Mouse (Mus musculus): ENCODE results near the gene Mapk3. TPM values are rescaled to one million over a fixed set of nuclear protein-coding genes. Genes with fewer than 3 reads are reported as not detected.
"Not testable (repeated sequence)": the region's sequence is repeated elsewhere in the genome, so short reads cannot be mapped to it uniquely, and the experiment has no call there.

Gene Mapk3
- polyA plus RNA-seq, 1 experiment from 2014 or later = 96.5 TPM

GRCm38 (mm10) chr7:126730256-126730789 lies 29.1 kb upstream of the Mapk3 start:
- H3K27ac ChIP-seq; H3K9ac ChIP-seq; DNase-seq (ENCODE audit: low spot score); H3K4me2 ChIP-seq (replicated peaks); H3K4me3 ChIP-seq (replicated peaks; ENCODE audit: low read length); ATAC-seq (ENCODE audit: low FRiP score); H3K9me3 ChIP-seq (ENCODE audit: control insufficient read depth, low read length); H3K36me3 ChIP-seq (replicated peaks; ENCODE audit: control insufficient read depth, insufficient read depth); H3K4me1 ChIP-seq (replicated peaks; ENCODE audit: control insufficient read depth, insufficient read depth, low read length); H3K27me3 ChIP-seq (ENCODE audit: control insufficient read depth, insufficient read depth, low read length): not testable (repeated sequence)
- WGBS = 87% methylated on average over 4 of the region's 4 CpGs

DNA sequence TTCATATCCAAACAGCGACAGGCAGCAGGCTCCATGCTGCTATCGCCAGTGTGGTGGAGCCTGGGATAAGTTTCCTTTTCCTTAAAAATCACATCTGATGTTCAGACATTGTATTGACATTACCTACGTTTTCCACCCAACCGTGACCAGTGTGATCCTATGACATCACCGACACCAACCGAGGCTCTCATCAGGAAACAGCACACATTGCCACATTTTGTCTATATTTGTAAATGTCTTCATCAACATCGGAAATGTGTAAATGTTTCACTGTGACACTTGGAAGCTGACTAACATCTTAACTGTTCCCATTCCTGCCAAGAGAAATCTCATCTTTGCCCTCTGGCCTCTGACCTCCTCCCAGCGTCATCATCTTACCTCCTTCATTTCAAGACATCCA lies 23.3 kb upstream of the Mapk3 start:
- no peak overlapping the region for H3K9ac ChIP-seq
- no peaks in the 10 kb centered on the region for H3K9me3 ChIP-seq (ENCODE audit: control insufficient read depth, low read length)
- ATAC-seq (ENCODE audit: low FRiP score) (no peak), DNase-seq (ENCODE audit: low spot score) (no peak)
- no peaks in the 10 kb centered on the region for H3K36me3 ChIP-seq (replicated peaks; ENCODE audit: control insufficient read depth, insufficient read depth)
- no peak overlapping the region for H3K27ac ChIP-seq
- 75% methylated on average over 8 of the region's 8 CpGs for WGBS
- H3K4me2 ChIP-seq (replicated peaks) = no peak overlapping the region
- no peak overlapping the region for H3K4me3 ChIP-seq (replicated peaks; ENCODE audit: low read length)
- H3K27me3 ChIP-seq (ENCODE audit: control insufficient read depth, insufficient read depth, low read length) = no peaks in the 10 kb centered on the region
- no peaks in the 10 kb centered on the region for H3K4me1 ChIP-seq (replicated peaks; ENCODE audit: control insufficient read depth, insufficient read depth, low read length)

- no peaks in the 10 kb centered on the region for H3K9me3 ChIP-seq (ENCODE audit: control insufficient read depth, low read length)
- H3K4me2 ChIP-seq (replicated peaks) = no peak overlapping the region
- no peak overlapping the region for H3K9ac ChIP-seq
- WGBS = 82% methylated on average over 17 of the region's 17 CpGs
- no peak for ATAC-seq (ENCODE audit: low FRiP score)
- no peaks in the 10 kb centered on the region for H3K27me3 ChIP-seq (ENCODE audit: control insufficient read depth, insufficient read depth, low read length)
- H3K4me1 ChIP-seq (replicated peaks; ENCODE audit: control insufficient read depth, insufficient read depth, low read length) = no peaks in the 10 kb centered on the region
- DNase-seq (ENCODE audit: low spot score) = no peak
- no peaks in the 10 kb centered on the region for H3K36me3 ChIP-seq (replicated peaks; ENCODE audit: control insufficient read depth, insufficient read depth)
- no peak overlapping the region for H3K4me3 ChIP-seq (replicated peaks; ENCODE audit: low read length)
- no peak overlapping the region for H3K27ac ChIP-seq
Measured at GRCm38 (mm10) chr7:126739551-126739950, 19.9 kb upstream of the Mapk3 start.

- no peak overlapping the region for H3K4me2 ChIP-seq (replicated peaks)
- 65% methylated on average over 13 of the region's 13 CpGs for WGBS
- no peak for DNase-seq (ENCODE audit: low spot score)
- no peaks in the 10 kb centered on the region for H3K36me3 ChIP-seq (replicated peaks; ENCODE audit: control insufficient read depth, insufficient read depth)
- no peak overlapping the region for H3K27ac ChIP-seq
- H3K4me3 ChIP-seq (replicated peaks; ENCODE audit: low read length) = no peak overlapping the region
- no peaks in the 10 kb centered on the region for H3K27me3 ChIP-seq (ENCODE audit: control insufficient read depth, insufficient read depth, low read length)
- H3K9me3 ChIP-seq (ENCODE audit: control insufficient read depth, low read length) = no peaks in the 10 kb centered on the region
- H3K9ac ChIP-seq = no peak overlapping the region
- ATAC-seq (ENCODE audit: low FRiP score) = no peak
- no peaks in the 10 kb centered on the region for H3K4me1 ChIP-seq (replicated peaks; ENCODE audit: control insufficient read depth, insufficient read depth, low read length)
Measured at GRCm38 (mm10) chr7:126740132-126740735, 19.2 kb upstream of the Mapk3 start.

DNA sequence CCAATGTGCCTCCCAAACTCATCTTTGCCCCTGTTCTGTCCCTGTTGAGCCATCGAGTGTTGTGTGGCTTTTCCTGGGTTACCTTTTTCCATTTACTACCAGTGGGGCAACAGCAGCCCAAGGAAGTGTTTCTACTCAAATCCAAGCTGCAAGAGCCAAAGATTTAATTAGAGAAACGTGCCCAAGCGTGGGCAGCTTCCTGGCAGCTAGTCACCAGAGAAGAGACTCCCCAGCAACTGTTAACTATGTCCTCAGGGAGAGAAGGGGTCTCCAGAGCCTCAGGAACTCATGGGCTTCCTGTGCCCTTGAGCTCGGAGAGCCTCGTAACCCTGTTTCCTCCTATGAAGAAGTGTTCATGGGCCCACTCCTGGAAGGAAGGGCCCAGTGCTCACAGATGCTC lies 18.4 kb upstream of the Mapk3 start:
- no peak overlapping the region for H3K27ac ChIP-seq
- no peak overlapping the region for H3K4me2 ChIP-seq (replicated peaks)
- H3K9me3 ChIP-seq (ENCODE audit: control insufficient read depth, low read length) = no peaks in the 10 kb centered on the region
- H3K27me3 ChIP-seq (ENCODE audit: control insufficient read depth, insufficient read depth, low read length) = no peaks in the 10 kb centered on the region
- ATAC-seq (ENCODE audit: low FRiP score) = no peak
- no peak overlapping the region for H3K4me3 ChIP-seq (replicated peaks; ENCODE audit: low read length)
- H3K9ac ChIP-seq = no peak overlapping the region
- DNase-seq (ENCODE audit: low spot score) = no peak
- H3K4me1 ChIP-seq (replicated peaks; ENCODE audit: control insufficient read depth, insufficient read depth, low read length) = no peaks in the 10 kb centered on the region
- H3K36me3 ChIP-seq (replicated peaks; ENCODE audit: control insufficient read depth, insufficient read depth) = no peaks in the 10 kb centered on the region
- WGBS = 85% methylated on average over 5 of the region's 5 CpGs

GRCm38 (mm10) chr7:126741452-126741851 lies 17.9 kb upstream of the Mapk3 start:
- H3K4me3 ChIP-seq (replicated peaks; ENCODE audit: low read length) = no peak overlapping the region
- no peak overlapping the region for H3K9ac ChIP-seq
- WGBS = 90% methylated on average over 5 of the region's 5 CpGs
- no peaks in the 10 kb centered on the region for H3K27me3 ChIP-seq (ENCODE audit: control insufficient read depth, insufficient read depth, low read length)
- no peak overlapping the region for H3K4me2 ChIP-seq (replicated peaks)
- no peaks in the 10 kb centered on the region for H3K4me1 ChIP-seq (replicated peaks; ENCODE audit: control insufficient read depth, insufficient read depth, low read length)
- no peak for DNase-seq (ENCODE audit: low spot score)
- no peaks in the 10 kb centered on the region for H3K9me3 ChIP-seq (ENCODE audit: control insufficient read depth, low read length)
- no peak overlapping the region for H3K27ac ChIP-seq
- no peaks in the 10 kb centered on the region for H3K36me3 ChIP-seq (replicated peaks; ENCODE audit: control insufficient read depth, insufficient read depth)
- ATAC-seq (ENCODE audit: low FRiP score) = no peak

GRCm38 (mm10) chr7:126741964-126742482 lies 17.4 kb upstream of the Mapk3 start:
- H3K9ac ChIP-seq = no peak overlapping the region
- H3K4me3 ChIP-seq (replicated peaks; ENCODE audit: low read length) = no peak overlapping the region
- H3K27ac ChIP-seq = no peak overlapping the region
- H3K9me3 ChIP-seq (ENCODE audit: control insufficient read depth, low read length) = no peaks in the 10 kb centered on the region
- no peak for DNase-seq (ENCODE audit: low spot score)
- no peaks in the 10 kb centered on the region for H3K27me3 ChIP-seq (ENCODE audit: control insufficient read depth, insufficient read depth, low read length)
- 91% methylated on average over 13 of the region's 13 CpGs for WGBS
- no peak for ATAC-seq (ENCODE audit: low FRiP score)
- H3K4me1 ChIP-seq (replicated peaks; ENCODE audit: control insufficient read depth, insufficient read depth, low read length) = no peaks in the 10 kb centered on the region
- H3K4me2 ChIP-seq (replicated peaks) = no peak overlapping the region
- no peaks in the 10 kb centered on the region for H3K36me3 ChIP-seq (replicated peaks; ENCODE audit: control insufficient read depth, insufficient read depth)

DNA sequence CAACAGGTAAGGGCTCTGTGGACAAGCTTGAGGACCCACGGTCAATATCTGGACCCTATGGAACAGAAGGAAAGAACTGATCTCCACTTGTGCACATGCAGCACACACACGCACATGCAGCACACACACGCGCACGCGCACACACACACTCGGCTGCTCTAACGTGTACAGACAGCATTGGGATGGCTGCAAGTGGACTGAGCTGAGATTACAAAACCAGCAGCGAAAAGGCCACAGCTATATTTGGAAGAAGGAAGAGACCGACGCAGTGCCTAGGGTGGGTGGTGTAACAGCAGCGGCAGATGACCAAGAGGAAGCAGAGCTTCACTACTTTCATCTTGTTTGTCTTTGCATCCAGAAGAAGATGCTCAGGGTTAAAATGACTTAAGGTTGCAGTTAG lies 13.3 kb upstream of the Mapk3 start:
- WGBS = 92% methylated on average over 12 of the region's 12 CpGs
- Histone ChIP-seq H3K9me3 (ENCODE audit: control insufficient read depth, low read length) (no peaks in the 10 kb centered on the region), H3K27ac (no peak overlapping the region), H3K9ac (no peak overlapping the region), H3K4me2 (replicated peaks) (no peak overlapping the region), H3K36me3 (replicated peaks; ENCODE audit: control insufficient read depth, insufficient read depth) (no peaks in the 10 kb centered on the region), H3K4me1 (replicated peaks; ENCODE audit: control insufficient read depth, insufficient read depth, low read length) (no peaks in the 10 kb centered on the region), H3K27me3 (ENCODE audit: control insufficient read depth, insufficient read depth, low read length) (no peaks in the 10 kb centered on the region), H3K4me3 (replicated peaks; ENCODE audit: low read length) (no peak overlapping the region)
- ATAC-seq (ENCODE audit: low FRiP score) (no peak), DNase-seq (ENCODE audit: low spot score) (no peak)

GRCm38 (mm10) chr7:126746798-126747197 lies 12.6 kb upstream of the Mapk3 start:
- no peak overlapping the region for H3K27ac ChIP-seq
- H3K4me3 ChIP-seq (replicated peaks; ENCODE audit: low read length) = no peak overlapping the region
- ATAC-seq (ENCODE audit: low FRiP score) (no peak), DNase-seq (ENCODE audit: low spot score) (no peak)
- no peaks in the 10 kb centered on the region for H3K9me3 ChIP-seq (ENCODE audit: control insufficient read depth, low read length)
- H3K36me3 ChIP-seq (replicated peaks; ENCODE audit: control insufficient read depth, insufficient read depth) = no peaks in the 10 kb centered on the region
- H3K27me3 ChIP-seq (ENCODE audit: control insufficient read depth, insufficient read depth, low read length) = no peaks in the 10 kb centered on the region
- H3K4me1 ChIP-seq (replicated peaks; ENCODE audit: control insufficient read depth, insufficient read depth, low read length) = no peaks in the 10 kb centered on the region
- H3K9ac ChIP-seq = no peak overlapping the region
- 50% methylated on average over 6 of the region's 6 CpGs for WGBS
- no peak overlapping the region for H3K4me2 ChIP-seq (replicated peaks)

DNA sequence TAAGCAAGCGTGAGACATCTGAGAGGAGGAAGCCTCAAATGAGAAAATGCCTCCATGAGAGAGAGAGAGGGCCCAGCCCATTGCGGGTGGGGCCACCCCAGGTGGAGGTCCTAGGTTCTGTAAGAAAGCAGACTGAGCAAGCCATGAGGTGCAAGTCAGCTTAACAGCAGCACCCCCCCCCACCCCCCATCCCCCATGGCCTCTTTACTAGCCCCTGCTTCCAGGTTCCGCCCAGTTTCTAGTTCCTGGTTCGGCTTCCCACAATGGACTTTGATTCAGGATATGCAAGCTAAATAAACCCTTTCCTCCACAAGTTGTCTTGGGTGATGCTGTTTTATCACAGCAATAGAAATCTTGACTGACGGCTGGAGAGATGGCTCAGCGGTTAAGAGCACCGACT lies 10.6 kb upstream of the Mapk3 start:
- DNase-seq (ENCODE audit: low spot score) (no peak), ATAC-seq (ENCODE audit: low FRiP score) (no peak)
- Histone ChIP-seq H3K27me3 (ENCODE audit: control insufficient read depth, insufficient read depth, low read length) (no peaks in the 10 kb centered on the region), H3K36me3 (replicated peaks; ENCODE audit: control insufficient read depth, insufficient read depth) (no peaks in the 10 kb centered on the region), H3K4me3 (replicated peaks; ENCODE audit: low read length) (no peak overlapping the region), H3K9me3 (ENCODE audit: control insufficient read depth, low read length) (no peaks in the 10 kb centered on the region), H3K27ac (no peak overlapping the region), H3K9ac (no peak overlapping the region), H3K4me2 (replicated peaks) (no peak overlapping the region), H3K4me1 (replicated peaks; ENCODE audit: control insufficient read depth, insufficient read depth, low read length) (no peaks in the 10 kb centered on the region)
- 82% methylated on average over 7 of the region's 7 CpGs for WGBS
